Mouse (Mus musculus): ENCODE data around the gene Pcsk6.

- TF ChIP-seq CTCF (IDR thresholded peaks at IDR 0.05; ENCODE audit: low read depth) (no peak), EP300 (optimal IDR thresholded peaks at IDR 0.05) (no peak)
Observed at GRCm38 (mm10) chr7:65869794-65870193, 8.3 kb downstream of the Pcsk6 start.
